Mouse (Mus musculus) intestine, embryonic 16.5 days (tissue): ENCODE results near the gene M1ap. TPM values are rescaled to one million over a fixed set of nuclear protein-coding genes. Genes with fewer than 3 reads are reported as not detected.

Experiments used
- ATAC-seq: fragments of 200-750 bp; cut with Nextera tagmentation; 2 replicates; pipeline ENCODE4 v1.8.0; 2017; ENCODE audit warnings: moderate TSS enrichment, moderate library complexity
- H3K27ac ChIP-seq: fragments of 300-500 bp; sonication (generic); 2 replicates; pipeline ENCODE4 v1.5.1; 2014; ENCODE audit warnings: mild to moderate bottlenecking, low read length
- H3K27me3 ChIP-seq: fragments of 300-500 bp; sonication (generic); replicated peaks from 2 replicates; pipeline ENCODE4 v1.6.1; 2014; ENCODE audit warnings: low read length, control low read depth, mixed read lengths; ENCODE audit not compliant: control insufficient read depth, insufficient read depth
- H3K36me3 ChIP-seq: fragments of 300-500 bp; sonication (generic); 2 replicates; pipeline ENCODE4 v1.6.1; 2014; ENCODE audit warnings: low read length, control low read depth; ENCODE audit not compliant: control insufficient read depth, insufficient read depth
- H3K4me1 ChIP-seq: fragments of 300-500 bp; sonication (generic); 2 replicates; pipeline ENCODE4 v1.6.1; 2014; ENCODE audit warnings: low read length, control low read depth, mixed read lengths; ENCODE audit not compliant: control insufficient read depth, insufficient read depth
- H3K4me2 ChIP-seq: fragments of 300-500 bp; sonication (generic); 2 replicates; pipeline ENCODE4 v1.6.1; 2014; ENCODE audit warnings: low read depth, low read length, control low read depth
- H3K4me3 ChIP-seq: fragments of 300-500 bp; sonication (generic); 2 replicates; pipeline ENCODE4 v1.5.1; 2014; ENCODE audit warnings: mild to moderate bottlenecking, low read length
- H3K9ac ChIP-seq: fragments of 300-500 bp; sonication (generic); 2 replicates; pipeline ENCODE4 v1.6.1; 2014; ENCODE audit warnings: low read depth, low read length
- H3K9me3 ChIP-seq: fragments of 300-500 bp; sonication (generic); 2 replicates; pipeline ENCODE4 v1.6.1; 2016; ENCODE audit warnings: low read length, control low read depth; ENCODE audit not compliant: control insufficient read depth
- WGBS: fragments of 180-500 bp; shearing (Covaris S2); extraction: QIAGEN DNeasy Blood & Tissue Kit; methylation state at CpG from one replicate; pipeline ENCODE4 v1.1.7; 2014; 5-methylcytosine and 5-hydroxymethylcytosine counted together
- polyA plus RNA-seq: library from polyadenylated mRNA; unstranded; fragments of >200 nt; fragmentation: Nextera tagmentation; extraction: Ambion mirVana; gene quantifications from 2 replicates; pipeline ENCODE4 v1.2.1, GENCODE M21; 2015

M1ap gene
- polyA plus RNA-seq = 0.34 and 0.62 TPM in 2 replicates

DNA sequence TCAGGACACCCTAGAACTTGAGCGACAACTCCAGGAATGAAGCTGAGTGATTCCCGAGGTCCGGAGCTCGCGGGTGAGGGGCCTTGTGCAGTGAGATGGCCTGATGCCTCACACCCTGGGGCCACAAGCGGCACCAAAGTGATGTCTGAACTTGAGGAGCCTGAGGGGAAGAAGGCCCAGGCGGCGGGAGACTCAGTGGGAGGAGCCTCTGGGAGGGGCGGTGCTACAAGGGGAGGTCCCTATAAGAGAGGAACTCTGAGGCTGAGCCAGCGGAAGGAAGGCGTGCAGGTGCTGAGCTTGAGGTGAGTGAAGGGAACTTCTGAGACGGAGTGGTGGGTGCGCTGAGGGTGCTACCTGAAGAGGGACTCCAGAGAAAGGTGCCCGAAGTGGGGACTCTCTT lies at the start of gene M1ap:
M1ap (plus strand) TSS at position 252 of the 400 bp plus-strand sequence.
- Histone ChIP-seq H3K27me3 (no peaks in the 10 kb centered on the region), H3K4me2 (no peak within 1 kb of the TSS), H3K4me1 (no peaks in the 10 kb centered on the region), H3K9me3 (no peaks in the 10 kb centered on the region), H3K27ac (no peak within 1 kb of the TSS), H3K36me3 (no peaks in the 10 kb centered on the region), H3K9ac (no peak within 1 kb of the TSS), H3K4me3 (no peak within 1 kb of the TSS)
- ATAC-seq = no peak
- 75% methylated on average over 14 of the region's 14 CpGs for WGBS

- no peaks in the 10 kb centered on the region for H3K36me3 ChIP-seq
- H3K4me2 ChIP-seq = no peak overlapping the region
- H3K4me3 ChIP-seq = no peak overlapping the region
- ATAC-seq = no peak
- 62% methylated on average over 3 of the region's 3 CpGs for WGBS
- no peaks in the 10 kb centered on the region for H3K9me3 ChIP-seq
- H3K9ac ChIP-seq = no peak overlapping the region
- no peak overlapping the region for H3K27ac ChIP-seq
- H3K4me1 ChIP-seq = peaks cover 14% of the 10 kb centered on the region; the same call in 1 of the 2 replicates
- H3K27me3 ChIP-seq = no peaks in the 10 kb centered on the region
These were observed 49.4 kb upstream of the M1ap start for GRCm38 (mm10) chr6:82897311-82897710.

DNA sequence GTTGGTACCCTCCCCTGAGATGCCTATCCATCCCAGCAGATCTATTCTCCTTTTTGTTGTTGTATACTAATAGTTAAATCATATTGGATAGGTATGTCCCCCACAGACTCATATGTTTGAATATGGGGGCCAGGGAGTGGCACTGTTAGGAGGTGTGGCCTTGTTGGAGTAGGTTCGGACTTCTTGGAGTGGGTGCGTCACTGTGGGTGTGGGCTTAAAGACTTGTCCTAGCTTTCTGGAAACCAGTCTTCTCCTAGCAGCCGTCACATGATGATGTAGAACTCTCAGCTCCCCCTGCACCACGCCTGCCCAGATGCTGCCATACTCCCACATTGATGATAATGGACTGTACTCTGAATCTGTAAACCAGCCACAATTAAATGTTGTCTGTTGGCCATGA lies 48.5 kb upstream of the M1ap start:
- peak overlapping the region; percentile 70 for H3K27ac ChIP-seq
- ATAC-seq = peak; percentile 29
- H3K4me3 ChIP-seq = no peak overlapping the region
- H3K4me2 ChIP-seq = no peak overlapping the region
- WGBS = 58% methylated on average over 4 of the region's 4 CpGs
- peaks cover 14% of the 10 kb centered on the region; the same call in 1 of the 2 replicates for H3K4me1 ChIP-seq
- no peaks in the 10 kb centered on the region for H3K9me3 ChIP-seq
- H3K36me3 ChIP-seq = no peaks in the 10 kb centered on the region
- H3K9ac ChIP-seq = no peak overlapping the region
- no peaks in the 10 kb centered on the region for H3K27me3 ChIP-seq

- Histone ChIP-seq H3K4me2 (no peak overlapping the region), H3K4me1 (peaks cover 14% of the 10 kb centered on the region; the same call in 1 of the 2 replicates), H3K9me3 (no peaks in the 10 kb centered on the region), H3K27me3 (no peaks in the 10 kb centered on the region), H3K27ac (peak overlapping the region; percentile 70), H3K9ac (no peak overlapping the region), H3K4me3 (no peak overlapping the region), H3K36me3 (no peaks in the 10 kb centered on the region)
- ATAC-seq = peak; percentile 74
- 29% methylated on average over 4 of the region's 4 CpGs for WGBS
These were observed 48.0 kb upstream of the M1ap start for GRCm38 (mm10) chr6:82898745-82899144.

- Histone ChIP-seq H3K27me3 (no peaks in the 10 kb centered on the region), H3K36me3 (no peaks in the 10 kb centered on the region), H3K27ac (no peak overlapping the region), H3K4me2 (no peak overlapping the region), H3K4me1 (peaks cover 12% of the 10 kb centered on the region; the same call in 1 of the 2 replicates), H3K9ac (no peak overlapping the region), H3K4me3 (no peak overlapping the region), H3K9me3 (no peaks in the 10 kb centered on the region)
- 30% methylated on average over 8 of the region's 8 CpGs for WGBS
- peak; percentile 76 for ATAC-seq
These were observed 44.1 kb upstream of the M1ap start for GRCm38 (mm10) chr6:82902559-82902958.

DNA sequence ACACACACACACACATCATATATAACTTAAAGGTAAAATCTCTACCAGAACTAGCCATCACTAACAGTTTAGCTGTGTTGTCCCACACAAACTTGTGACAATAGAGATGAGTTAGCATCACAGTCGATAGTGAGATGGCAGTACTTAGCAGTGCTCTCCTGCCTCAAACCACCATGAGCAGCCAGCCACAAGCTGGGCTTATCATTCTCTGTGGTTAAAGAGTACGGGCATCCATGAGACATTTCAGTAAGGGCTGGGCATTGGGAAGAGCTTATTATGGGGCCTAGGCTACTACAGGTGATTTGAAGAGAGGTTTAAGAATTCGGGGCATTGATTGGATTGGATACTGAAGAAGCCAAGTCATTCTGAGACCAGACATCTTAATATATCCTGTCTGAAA lies 39.7 kb upstream of the M1ap start:
- Histone ChIP-seq H3K4me1 (no peaks in the 10 kb centered on the region), H3K27ac (no peak overlapping the region), H3K4me3 (no peak overlapping the region), H3K9ac (no peak overlapping the region), H3K27me3 (no peaks in the 10 kb centered on the region), H3K36me3 (no peaks in the 10 kb centered on the region), H3K4me2 (no peak overlapping the region), H3K9me3 (no peaks in the 10 kb centered on the region)
- ATAC-seq = no peak
- 92% methylated on average over 3 of the region's 3 CpGs for WGBS

- no peak for ATAC-seq
- 78% methylated on average over 8 of the region's 8 CpGs for WGBS
These were observed 38.7 kb upstream of the M1ap start for GRCm38 (mm10) chr6:82908034-82908433.

DNA sequence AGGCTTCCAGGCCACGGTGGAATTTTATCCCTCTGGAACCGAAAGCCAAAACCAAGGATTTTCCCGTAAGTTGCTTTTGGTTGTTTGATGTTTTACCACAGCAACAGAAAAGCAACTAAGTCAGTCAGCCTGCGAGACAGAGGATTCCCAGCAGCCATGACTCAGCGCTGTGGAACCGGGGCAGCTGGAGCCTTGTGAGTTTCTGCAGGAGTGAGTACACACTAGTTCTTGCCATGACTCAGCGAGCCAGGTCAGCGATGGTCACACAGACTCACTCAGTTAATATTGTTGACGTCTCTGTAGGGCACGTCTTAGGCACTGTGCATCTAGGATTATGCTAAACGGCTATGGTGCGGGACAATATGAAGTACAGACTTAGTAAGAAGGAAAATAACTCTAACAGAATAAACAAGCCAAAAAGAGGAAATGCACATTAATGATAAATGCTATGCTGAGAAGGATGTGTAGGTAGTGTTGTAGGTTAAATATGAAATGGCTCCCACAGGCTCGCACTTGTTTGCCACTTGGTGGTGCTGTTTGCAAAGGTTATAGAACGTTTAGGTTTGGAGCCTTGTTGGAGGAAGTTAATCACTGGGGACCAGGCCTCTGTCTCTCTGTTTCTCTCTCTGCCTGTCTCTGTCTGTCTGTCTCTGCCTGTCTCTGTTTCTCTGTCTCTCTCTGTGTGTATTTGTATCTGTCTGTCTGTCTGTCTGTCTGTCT lies 37.4 kb upstream of the M1ap start:
- no peaks in the 10 kb centered on the region for H3K36me3 ChIP-seq
- no peaks in the 10 kb centered on the region for H3K27me3 ChIP-seq
- ATAC-seq = peak; percentile 72
- H3K9ac ChIP-seq = no peak overlapping the region
- no peak overlapping the region for H3K4me3 ChIP-seq
- H3K27ac ChIP-seq = no peak overlapping the region
- no peaks in the 10 kb centered on the region for H3K9me3 ChIP-seq
- no peak overlapping the region for H3K4me2 ChIP-seq
- 51% methylated on average over 14 of the region's 14 CpGs for WGBS
- H3K4me1 ChIP-seq = no peaks in the 10 kb centered on the region

More at GRCm38 (mm10) chr6:82908034-82908433, 38.7 kb upstream of the M1ap start:
- H3K9ac ChIP-seq = no peak overlapping the region
- H3K4me3 ChIP-seq = no peak overlapping the region
- H3K36me3 ChIP-seq = no peaks in the 10 kb centered on the region
- no peaks in the 10 kb centered on the region for H3K4me1 ChIP-seq
- H3K27ac ChIP-seq = no peak overlapping the region
- no peaks in the 10 kb centered on the region for H3K9me3 ChIP-seq
- no peak overlapping the region for H3K4me2 ChIP-seq
- no peaks in the 10 kb centered on the region for H3K27me3 ChIP-seq

DNA sequence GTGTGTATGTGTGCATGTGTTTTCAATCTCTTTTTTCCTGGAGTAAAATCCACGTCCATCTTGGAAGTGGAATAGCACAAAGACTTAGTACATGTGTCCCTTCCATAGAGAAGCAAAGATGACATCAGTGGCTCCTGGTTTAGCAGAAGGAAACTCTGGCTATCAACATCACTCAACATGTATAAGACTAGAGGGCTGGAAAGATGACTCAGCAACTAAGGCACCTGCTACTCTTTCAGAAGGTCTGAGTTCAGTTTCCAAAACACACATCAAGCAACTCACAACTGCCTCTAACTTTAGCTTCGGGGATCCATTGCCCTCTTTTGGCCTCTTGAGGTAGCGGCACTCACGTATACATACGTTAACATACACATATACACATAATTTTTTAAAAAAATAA lies 35.4 kb upstream of the M1ap start:
- Histone ChIP-seq H3K36me3 (no peaks in the 10 kb centered on the region), H3K4me2 (no peak overlapping the region), H3K9me3 (no peaks in the 10 kb centered on the region), H3K27me3 (no peaks in the 10 kb centered on the region), H3K4me1 (no peaks in the 10 kb centered on the region), H3K4me3 (no peak overlapping the region), H3K27ac (no peak overlapping the region), H3K9ac (no peak overlapping the region)
- ATAC-seq = no peak
- WGBS = 91% methylated on average over 5 of the region's 5 CpGs
